Mouse (Mus musculus): Measurements from ENCODE around the gene Gm11549. TPM values are rescaled to one million over a fixed set of nuclear protein-coding genes. Genes with fewer than 3 reads are reported as not detected.

Gm11549 gene
- polyA plus RNA-seq (2012; rRNA removed), result 0.54 and 0.70 TPM in 2 replicates

DNA sequence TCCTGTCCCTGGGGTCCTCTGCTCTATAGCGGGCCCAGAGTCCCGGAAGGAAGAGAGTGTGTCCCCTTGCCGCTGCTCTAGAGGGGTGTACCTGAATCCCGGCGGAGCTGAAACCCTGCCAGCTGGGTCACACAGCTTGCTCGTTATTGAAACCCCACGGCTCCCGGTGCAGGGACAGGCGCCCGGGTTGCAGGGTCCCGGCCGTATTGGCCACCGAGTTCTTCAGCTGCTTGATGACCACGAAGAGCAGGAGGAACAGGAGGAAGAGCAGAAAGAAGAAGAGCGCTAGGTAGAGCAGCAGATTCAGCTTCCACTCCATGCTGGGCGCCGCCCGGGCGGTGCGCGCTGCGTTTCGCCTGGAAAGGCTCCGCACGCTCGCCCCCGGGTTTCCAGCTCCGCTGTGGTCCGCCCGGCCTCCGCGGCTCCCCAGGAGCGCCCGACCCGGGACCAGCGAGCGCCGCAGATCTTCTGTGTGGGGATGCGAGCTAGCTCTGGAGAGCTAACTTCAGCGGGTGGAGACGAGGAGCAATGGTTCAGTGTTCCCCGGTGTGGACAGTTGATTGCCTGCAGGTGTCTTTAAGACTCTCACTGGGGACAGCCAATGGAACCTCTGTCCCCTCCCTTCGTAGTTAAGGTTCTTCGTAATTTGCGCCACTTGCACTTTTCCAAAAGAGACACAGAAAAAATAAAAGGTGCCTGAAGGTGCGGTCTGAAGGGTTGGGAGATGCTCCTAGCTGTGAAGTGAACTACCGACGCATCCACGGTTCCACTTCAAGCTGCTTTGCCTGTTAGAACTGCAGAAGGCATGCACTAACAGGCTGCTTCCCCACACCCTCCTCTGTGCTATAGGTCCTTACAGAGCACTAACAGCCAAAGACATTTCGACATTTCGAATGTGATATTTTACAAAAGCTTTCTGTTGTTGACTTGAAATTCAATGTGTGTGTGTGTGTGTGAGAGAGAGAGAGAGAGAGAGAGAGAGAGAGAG, at the start of gene Gm11549:
Gm11549 (minus strand) TSS at position 741 of the 988 bp plus-strand sequence.

DNA sequence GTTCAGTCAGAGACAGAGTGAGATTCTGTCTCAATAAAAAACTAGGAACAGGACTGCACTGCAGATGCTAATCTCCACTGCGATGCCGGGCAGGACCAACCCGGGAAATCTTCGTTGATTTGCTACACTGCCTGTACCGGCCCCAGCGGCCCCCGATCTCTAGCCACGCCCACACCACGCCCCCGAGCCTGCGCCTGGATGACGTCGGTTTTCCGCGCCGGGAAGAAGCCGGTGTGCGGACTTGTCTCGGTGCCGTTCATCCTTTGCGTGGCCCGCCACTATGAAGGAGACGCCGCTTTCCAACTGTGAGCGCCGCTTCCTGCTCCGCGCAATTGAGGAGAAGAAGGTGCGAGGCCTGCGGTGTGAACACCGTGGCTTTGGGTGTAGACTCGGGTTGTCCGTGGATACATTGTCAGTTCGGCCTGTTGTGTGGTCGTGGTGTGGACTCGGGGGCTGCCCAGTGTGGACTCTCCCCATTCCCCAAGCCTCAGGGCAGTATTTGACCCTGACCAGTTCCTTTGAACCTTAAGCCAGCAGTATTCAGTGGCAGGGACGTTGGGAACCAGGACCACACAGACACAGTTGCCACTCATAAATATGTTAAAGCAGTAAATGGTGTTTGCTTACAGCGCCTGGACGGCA, 30.9 kb upstream of the Gm11549 start, which contains the start of gene Exosc9:
Exosc9 (plus strand) TSS at position 201 of the 642 bp plus-strand sequence.

DNA sequence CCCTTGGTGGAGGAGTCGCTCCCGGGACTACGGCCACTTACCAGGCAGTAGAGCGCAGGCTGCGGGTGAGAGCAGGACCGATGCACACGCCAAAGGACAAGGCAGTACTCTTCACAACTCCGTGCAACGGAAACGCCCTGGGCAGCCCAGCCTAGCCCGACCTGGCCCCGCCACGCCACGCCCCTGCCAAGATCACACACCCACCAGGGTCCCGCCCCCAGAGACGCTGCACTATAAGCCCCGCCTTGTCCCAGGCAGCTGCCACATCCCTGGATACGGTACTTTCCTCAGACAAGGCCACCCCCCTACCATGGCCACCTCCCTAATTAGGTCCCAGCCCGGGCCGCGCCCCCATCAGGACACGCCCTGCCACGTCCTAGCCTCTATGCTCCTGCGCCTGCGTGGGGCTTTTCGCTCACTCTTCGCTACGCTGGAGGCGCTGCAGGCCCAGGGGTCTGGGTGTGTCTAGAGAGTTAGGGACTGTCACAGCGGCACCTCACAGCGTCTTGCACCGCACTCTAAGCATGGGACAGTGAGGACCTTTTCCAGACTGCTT, 46.0 kb downstream of the Gm11549 start, which contains the start of the genes Anxa5 and 1810062G17Rik:
Anxa5 (minus strand) TSS at position 363 of the 556 bp plus-strand sequence.
1810062G17Rik (plus strand) TSS at position 406 of the 556 bp plus-strand sequence.

Other genes starting within 250 kb of the Gm11549 start
- gene Anxa5, start 45.9 kb downstream of the Gm11549 start, polyA plus RNA-seq (2012; rRNA removed), result 54.1 and 69.3 TPM in 2 replicates
- gene 1810062G17Rik, start 45.9 kb downstream of the Gm11549 start, polyA plus RNA-seq (2012; rRNA removed), result 0.41 TPM in 1 of 2 replicates, not detected in the other
- 46.7 and 48.3 TPM in 2 replicates for gene Exosc9, start 30.8 kb upstream of the Gm11549 start, polyA plus RNA-seq (2012; rRNA removed)
- 23.9 and 26.5 TPM in 2 replicates for gene Ccna2, start 50.3 kb upstream of the Gm11549 start, polyA plus RNA-seq (2012; rRNA removed)
- 16.8 and 19.7 TPM in 2 replicates for gene Bbs7, start 91.7 kb upstream of the Gm11549 start, polyA plus RNA-seq (2012; rRNA removed)
- 12.0 and 16.0 TPM in 2 replicates for gene Trpc3, start 168.4 kb upstream of the Gm11549 start, polyA plus RNA-seq (2012; rRNA removed)